Mouse (Mus musculus): ENCODE measurements around the gene Slc37a3.
"Not testable (repeated sequence)": the region's sequence is repeated elsewhere in the genome, so short reads cannot be mapped to it uniquely, and the experiment has no call there.

Slc37a3 gene

GRCm38 (mm10) chr6:39378161-39378835 is 823 bp upstream of the Slc37a3 start:
- DNase-seq: not testable (repeated sequence)

- no peak for DNase-seq
Observed at GRCm38 (mm10) chr6:39376775-39377174, 700 bp downstream of the Slc37a3 start.

GRCm38 (mm10) chr6:39373301-39373955 is 4.0 kb downstream of the Slc37a3 start:
- DNase-seq: no peak

GRCm38 (mm10) chr6:39372727-39373126 is 4.7 kb downstream of the Slc37a3 start:
- DNase-seq: no peak

GRCm38 (mm10) chr6:39372042-39372441 is 5.4 kb downstream of the Slc37a3 start:
- DNase-seq: no peak

GRCm38 (mm10) chr6:39369631-39370030 is 7.8 kb downstream of the Slc37a3 start:
- DNase-seq: no peak

- DNase-seq: no peak
Observed at GRCm38 (mm10) chr6:39362684-39363083, 14.8 kb downstream of the Slc37a3 start.

GRCm38 (mm10) chr6:39359207-39359606 is 18.3 kb downstream of the Slc37a3 start:
- not testable (repeated sequence) for DNase-seq

- no peak for DNase-seq
Observed at GRCm38 (mm10) chr6:39348946-39349345, 28.5 kb downstream of the Slc37a3 start.

GRCm38 (mm10) chr6:39347880-39348814 is 29.3 kb downstream of the Slc37a3 start:
- DNase-seq: no peak

GRCm38 (mm10) chr6:39346991-39347501 is 30.4 kb downstream of the Slc37a3 start:
- DNase-seq: no peak

- DNase-seq: no peak
Observed at GRCm38 (mm10) chr6:39345430-39345829, 32.0 kb downstream of the Slc37a3 start.

GRCm38 (mm10) chr6:39344020-39344419 is 33.5 kb downstream of the Slc37a3 start:
- DNase-seq: peak; percentile 87 to 91

- DNase-seq: no peak
Observed at GRCm38 (mm10) chr6:39341798-39342197, 35.7 kb downstream of the Slc37a3 start.

GRCm38 (mm10) chr6:39338359-39338758 is 39.1 kb downstream of the Slc37a3 start:
- DNase-seq: no peak

GRCm38 (mm10) chr6:39334873-39335272 is 42.6 kb downstream of the Slc37a3 start:
- no peak for DNase-seq

GRCm38 (mm10) chr6:39334224-39334623 is 43.3 kb downstream of the Slc37a3 start:
- no peak for DNase-seq

- DNase-seq: no peak
Observed at GRCm38 (mm10) chr6:39331998-39332700, 45.3 kb downstream of the Slc37a3 start.

GRCm38 (mm10) chr6:39330981-39331380 is 46.5 kb downstream of the Slc37a3 start:
- DNase-seq: peak; percentile 60 to 67

GRCm38 (mm10) chr6:39320286-39320685 is 57.2 kb downstream of the Slc37a3 start:
- DNase-seq: peak; percentile 43 to 44

- DNase-seq: peak; percentile 79 to 83
Observed at GRCm38 (mm10) chr6:39319061-39319761, 58.3 kb downstream of the Slc37a3 start.

- no peak for DNase-seq
Observed at GRCm38 (mm10) chr6:39318631-39319010, 58.9 kb downstream of the Slc37a3 start.

All from cerebellum, postnatal 36 days (tissue).